Mouse (Mus musculus) urinary bladder, adult 18-20 months (tissue): Measurements from ENCODE around the gene Fbxo3.
"Not testable (repeated sequence)": the region's sequence is repeated elsewhere in the genome, so short reads cannot be mapped to it uniquely, and the experiment has no call there.

Experiments used
- DNase-seq, 2 experiments: peaks; one replicate each; pipeline ENCODE4 v3.0.0; 2022; ENCODE audit warnings: low spot score in 2 of 2, mixed read lengths in 2 of 2

The Fbxo3 gene

GRCm38 (mm10) chr2:104096256-104096655, 68.7 kb downstream of the Fbxo3 start:
- DNase-seq: no peak

- not testable (repeated sequence) for DNase-seq
These were observed 69.3 kb downstream of the Fbxo3 start for GRCm38 (mm10) chr2:104096796-104097195.

GRCm38 (mm10) chr2:104097396-104097795, 69.9 kb downstream of the Fbxo3 start:
- not testable (repeated sequence) for DNase-seq

GRCm38 (mm10) chr2:104098529-104099230, 71.2 kb downstream of the Fbxo3 start:
- DNase-seq: no peak

- no peak for DNase-seq
These were observed 71.7 kb downstream of the Fbxo3 start for GRCm38 (mm10) chr2:104099231-104099585.

GRCm38 (mm10) chr2:104099946-104100345, 72.4 kb downstream of the Fbxo3 start:
- DNase-seq: no peak

GRCm38 (mm10) chr2:104104800-104105199, 77.3 kb downstream of the Fbxo3 start:
- no peak for DNase-seq

- not testable (repeated sequence) for DNase-seq
These were observed 81.5 kb downstream of the Fbxo3 start for GRCm38 (mm10) chr2:104109021-104109420.

- no peak for DNase-seq
These were observed 82.0 kb downstream of the Fbxo3 start for GRCm38 (mm10) chr2:104109528-104109927.

GRCm38 (mm10) chr2:104110031-104110430, 82.5 kb downstream of the Fbxo3 start:
- no peak for DNase-seq

GRCm38 (mm10) chr2:104111170-104111797, 83.8 kb downstream of the Fbxo3 start:
- not testable (repeated sequence) for DNase-seq
